Mouse (Mus musculus) small intestine, adult 10 weeks (tissue): ENCODE data around the gene Nrn1l. TPM values are rescaled to one million over a fixed set of nuclear protein-coding genes. Genes with fewer than 3 reads are reported as not detected.

Source experiments
- polyA plus RNA-seq: library from polyadenylated mRNA; stranded (reverse); fragments of 350-450 nt; fragmentation: Illumina TruSeq; extraction: RNeasy Lipid Tissue Mini Kit (QIAGEN cat#74804); gene quantifications from one replicate; pipeline ENCODE4 v1.2.3, GENCODE M21; 2014; ENCODE audit warnings: low replicate concordance

The Nrn1l gene
- not detected for polyA plus RNA-seq

DNA sequence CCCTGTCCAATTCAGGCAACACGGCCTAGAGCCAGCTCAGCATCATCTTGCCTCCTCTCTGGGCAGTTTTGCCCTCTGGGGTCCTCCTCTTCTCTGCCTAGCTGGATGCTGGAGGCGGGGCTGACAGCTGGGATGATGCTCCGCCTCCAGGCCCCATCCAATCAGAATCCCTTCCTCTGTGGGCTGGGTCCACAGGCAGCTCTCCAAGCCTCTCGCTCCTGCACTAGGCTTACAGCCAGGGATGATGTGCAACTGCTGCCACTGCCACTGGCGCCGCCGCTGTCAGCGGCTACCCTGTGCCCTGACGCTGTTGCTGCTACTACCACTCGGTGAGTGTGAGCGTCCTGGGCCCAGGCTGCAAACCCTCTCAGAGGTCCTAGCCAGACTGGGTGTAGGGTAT is at the start of gene Nrn1l:
Nrn1l (plus strand) TSS at position 229 of the 400 bp plus-strand sequence.

DNA sequence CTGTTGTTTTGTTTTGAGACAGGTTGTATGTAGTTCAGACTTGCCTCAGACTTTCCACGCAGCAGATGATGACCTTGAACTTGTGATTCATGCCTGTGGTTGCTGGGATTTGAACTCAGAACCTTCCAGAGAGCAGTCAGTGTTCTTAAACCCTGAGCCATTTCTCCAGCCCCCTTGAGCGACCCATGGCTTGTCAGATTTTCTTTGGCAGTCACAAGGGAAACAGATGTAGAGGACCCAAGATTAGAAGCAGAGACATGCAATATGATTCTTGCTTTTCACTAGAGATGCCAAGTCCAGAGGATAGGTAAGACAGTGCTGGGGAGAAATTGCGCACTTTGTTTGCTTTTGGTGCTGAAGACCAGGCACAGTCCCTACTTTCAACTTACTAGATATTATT is 40.2 kb upstream of the Nrn1l start, which contains the start of gene Cenpt:
Cenpt (minus strand) TSS at position 101 of the 400 bp plus-strand sequence.

DNA sequence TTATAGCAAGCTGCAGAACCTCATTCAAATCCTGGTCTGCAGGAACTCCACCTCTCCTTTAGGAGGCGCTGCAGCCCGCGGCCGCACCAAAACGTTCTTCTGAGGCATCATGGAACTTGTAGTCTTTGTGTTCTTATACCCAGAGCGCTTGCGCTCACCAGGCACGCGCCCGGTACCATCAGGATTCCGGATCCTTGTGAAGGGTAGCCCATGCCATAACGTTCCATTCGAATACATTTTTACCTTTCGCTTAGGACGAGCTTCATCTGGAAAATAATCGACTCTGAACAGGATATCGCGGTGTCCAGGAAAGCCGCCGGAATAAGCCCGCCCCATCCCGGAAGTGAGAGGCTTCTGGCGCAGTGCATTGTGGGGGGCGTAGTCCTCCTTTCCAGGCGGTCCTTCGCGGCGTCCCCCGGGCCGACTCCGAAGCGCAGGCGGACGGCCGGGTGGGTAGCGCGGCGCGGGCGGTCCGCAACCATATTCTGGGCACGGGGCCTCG is 38.6 kb upstream of the Nrn1l start, which contains the start of gene Thap11:
Thap11 (plus strand) TSS at position 418 of the 502 bp plus-strand sequence.

DNA sequence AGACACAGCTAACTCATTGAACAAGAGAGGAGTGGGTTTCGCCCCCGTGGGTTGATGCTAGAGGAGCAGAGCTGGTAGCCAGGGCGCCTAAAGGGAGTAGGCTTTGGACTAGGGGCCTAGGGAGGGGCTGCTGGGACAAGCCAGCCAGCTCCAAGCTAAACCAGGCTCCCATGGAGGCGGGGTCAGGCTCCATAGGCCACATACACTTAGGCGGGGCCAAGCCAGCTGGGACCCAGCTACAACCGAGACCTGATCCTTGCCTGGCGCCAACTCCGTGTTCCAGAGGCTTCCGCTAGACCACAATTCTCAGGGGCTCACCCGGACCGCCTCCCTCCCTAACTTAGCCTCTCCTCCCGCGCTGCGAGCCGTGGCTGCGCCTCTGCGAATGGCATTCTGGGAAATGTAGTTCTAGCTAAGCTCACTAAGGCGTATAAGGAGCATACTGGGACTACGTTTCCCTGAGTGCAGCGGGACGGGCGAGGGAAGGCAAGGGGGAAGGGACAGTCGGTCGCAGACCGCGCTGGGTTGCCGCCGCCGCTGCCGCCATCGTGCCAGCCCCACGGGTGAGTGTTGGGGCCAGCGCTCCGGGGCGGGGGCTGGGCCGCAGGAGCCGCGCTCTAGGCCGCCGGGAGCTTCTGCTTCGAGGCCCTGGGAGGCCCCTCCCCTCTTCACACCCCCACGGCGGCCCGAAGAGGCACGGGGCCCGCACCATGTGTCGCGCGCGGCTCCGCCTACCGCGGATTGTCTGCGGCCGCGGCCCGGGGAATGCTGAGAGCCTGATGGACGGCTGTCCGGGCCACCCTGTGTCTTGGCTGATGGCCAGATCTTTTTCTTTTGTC is 33.0 kb upstream of the Nrn1l start, which contains the start of gene Nutf2:
Nutf2 (plus strand) TSS at position 438 of the 839 bp plus-strand sequence.

DNA sequence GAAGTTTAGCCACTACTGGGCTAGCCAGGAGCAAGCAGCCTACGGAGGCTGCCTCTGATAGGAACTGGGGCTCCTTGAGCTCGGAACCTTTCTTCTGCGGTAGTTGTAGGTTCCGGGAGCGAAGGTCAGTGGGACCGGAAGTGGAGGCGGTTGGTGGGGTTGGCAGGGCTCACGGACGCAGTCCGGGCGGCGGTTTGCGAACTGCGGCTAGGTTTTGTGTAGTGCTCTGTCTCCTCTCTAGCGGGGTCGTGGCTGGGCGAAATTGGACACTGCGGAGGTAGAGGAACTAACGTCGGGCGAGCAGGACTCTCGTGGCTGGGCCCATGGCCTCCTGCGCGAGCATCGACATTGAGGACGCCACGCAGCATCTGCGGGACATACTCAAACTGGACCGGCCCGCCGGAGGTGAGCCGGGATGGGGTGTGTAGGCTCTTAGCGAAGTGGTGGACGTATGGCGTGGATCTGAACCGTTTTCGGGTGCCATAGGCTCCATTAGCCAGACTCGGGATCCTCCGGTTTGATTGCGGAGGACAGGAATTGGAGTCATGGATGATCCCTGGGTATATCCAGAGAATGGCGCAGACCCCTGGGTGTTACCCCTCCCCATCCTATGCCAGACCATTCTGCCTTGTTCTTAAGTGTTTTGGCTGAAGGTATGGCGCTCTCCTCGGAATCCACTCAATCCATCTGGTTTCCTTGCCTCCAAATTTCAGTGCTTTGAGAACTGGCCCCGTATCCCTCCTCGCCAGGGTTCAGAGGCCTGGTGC is 12.4 kb upstream of the Nrn1l start, which contains the start of gene Edc4:
Edc4 (plus strand) TSS at position 128 of the 767 bp plus-strand sequence.

DNA sequence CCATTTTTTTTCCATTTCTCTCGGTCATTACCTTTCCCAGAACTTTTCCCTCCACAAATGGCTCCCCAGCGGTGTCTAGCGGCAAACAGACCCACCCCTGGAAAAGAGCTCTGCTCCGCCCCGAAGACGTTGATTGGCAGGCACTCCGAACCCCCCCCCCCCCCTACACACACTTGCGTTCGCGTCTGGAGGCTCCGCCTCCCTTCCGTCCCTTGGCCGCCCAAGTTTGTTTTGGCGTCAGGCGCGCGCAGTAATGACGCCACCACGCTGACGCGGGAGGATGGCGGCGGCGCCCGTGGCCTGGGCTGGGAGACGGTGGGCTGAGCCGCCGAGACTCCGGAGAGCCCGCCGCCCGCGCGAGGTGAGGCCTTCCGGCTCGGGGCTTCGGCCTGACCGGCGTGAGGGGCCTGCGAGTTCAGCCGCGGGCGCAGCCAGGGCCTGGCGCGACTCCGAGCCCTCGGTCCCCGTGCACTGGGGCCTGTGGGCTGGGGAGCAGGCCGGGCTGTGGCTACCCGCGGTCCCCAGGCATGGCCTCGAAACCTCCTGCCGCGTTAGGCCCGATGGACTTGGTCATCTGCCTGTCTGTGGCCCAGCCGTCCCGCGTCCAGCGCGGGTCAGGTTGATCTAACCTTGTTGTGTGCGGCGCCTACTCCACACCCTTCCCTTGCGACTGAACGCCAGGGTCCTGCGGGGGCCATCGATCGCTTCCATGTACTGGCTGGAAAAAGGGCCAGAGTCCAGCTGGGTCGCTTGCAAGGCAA is 7.0 kb downstream of the Nrn1l start, which contains the start of gene Pskh1:
Pskh1 (plus strand) TSS at position 262 of the 761 bp plus-strand sequence.

DNA sequence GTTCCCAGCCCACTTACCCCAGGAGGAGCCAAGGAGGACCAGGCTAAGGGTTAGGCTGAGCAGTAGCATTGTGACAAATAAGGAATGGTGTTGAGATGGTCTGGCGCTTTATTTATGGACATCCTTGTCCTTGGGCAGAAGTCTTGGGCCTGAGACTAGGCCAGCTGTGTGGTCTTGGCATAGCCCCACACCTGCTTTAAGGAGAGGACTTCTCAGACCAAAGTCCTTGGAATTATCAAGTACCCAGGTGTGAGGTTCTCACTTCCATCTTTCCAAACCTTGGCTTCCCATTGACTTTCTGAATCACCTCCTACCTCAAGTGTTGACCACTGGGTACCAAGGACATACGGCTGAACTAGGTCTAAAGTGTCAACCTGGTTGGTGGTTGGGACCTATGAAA is 40.4 kb downstream of the Nrn1l start, which contains the start of gene Ctrl:
Ctrl (minus strand) TSS at position 101 of the 400 bp plus-strand sequence.

DNA sequence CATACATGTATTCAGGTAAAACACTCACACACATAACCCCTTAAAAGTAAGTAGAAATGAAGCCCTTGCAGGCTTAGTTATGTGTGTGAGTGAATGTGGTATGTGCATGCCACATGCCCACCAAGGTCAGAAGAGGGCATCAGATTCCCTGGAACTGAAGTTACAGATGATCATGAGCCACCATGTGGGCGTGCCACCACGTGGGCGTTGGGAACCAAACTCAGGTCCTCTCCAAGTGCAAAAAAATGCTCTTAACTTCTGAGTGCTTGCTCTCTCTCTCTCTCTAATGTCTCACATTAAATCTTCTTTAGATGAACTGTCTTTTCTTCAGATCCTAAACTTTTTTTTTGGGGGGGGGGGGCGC is 44.9 kb downstream of the Nrn1l start, which contains the start of gene Psmb10:
Psmb10 (minus strand) TSS at position 139 of the 364 bp plus-strand sequence.

DNA sequence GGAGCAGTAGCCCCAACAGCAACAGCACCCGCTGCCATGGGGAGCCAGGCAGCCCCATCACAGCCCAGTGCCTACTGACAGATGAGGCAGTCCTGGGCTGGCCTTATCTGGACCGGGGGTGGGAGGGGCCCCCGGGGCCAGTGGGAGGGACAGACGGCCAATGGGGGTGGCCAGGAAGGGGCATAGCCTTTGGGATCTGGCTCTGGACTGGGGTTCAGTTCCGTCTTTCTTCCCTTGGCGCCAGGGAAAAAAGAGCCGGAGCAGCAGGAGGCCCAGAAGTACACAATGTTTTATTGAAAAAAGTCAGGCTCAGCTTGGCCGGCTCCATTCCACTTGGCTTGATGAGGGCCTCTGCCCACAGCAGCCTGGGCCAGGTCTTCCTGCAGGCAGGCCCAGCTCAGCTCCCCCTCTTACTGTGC is 50.0 kb downstream of the Nrn1l start, which contains the start of gene Lcat:
Lcat (minus strand) TSS at position 62 of the 419 bp plus-strand sequence.

Other genes starting within 250 kb of the Nrn1l start
- 0.30 TPM for gene Carmil2, start 207.3 kb upstream of the Nrn1l start, polyA plus RNA-seq
- 0.85 TPM for gene Acd, start 192.5 kb upstream of the Nrn1l start, polyA plus RNA-seq
- not detected for gene Pard6a, start 192.4 kb upstream of the Nrn1l start, polyA plus RNA-seq
- not detected for gene 4933405L10Rik, start 185.9 kb upstream of the Nrn1l start, polyA plus RNA-seq
- gene Enkd1, start 185.4 kb upstream of the Nrn1l start, polyA plus RNA-seq, result not detected
- gene Gfod2, start 134.9 kb upstream of the Nrn1l start, polyA plus RNA-seq, result 0.22 TPM
- 3.2 TPM for gene Ranbp10, start 66.2 kb upstream of the Nrn1l start, polyA plus RNA-seq
- gene Tsnaxip1, start 65.8 kb upstream of the Nrn1l start, polyA plus RNA-seq, result not detected
- 1.1 TPM for gene Cenpt, start 40.3 kb upstream of the Nrn1l start, polyA plus RNA-seq
- 4.3 TPM for gene Thap11, start 38.4 kb upstream of the Nrn1l start, polyA plus RNA-seq
- gene Nutf2, start 33.0 kb upstream of the Nrn1l start, polyA plus RNA-seq, result 40.2 TPM
- 1.5 TPM for gene Edc4, start 12.7 kb upstream of the Nrn1l start, polyA plus RNA-seq
- 0.52 TPM for gene Pskh1, start 6.9 kb downstream of the Nrn1l start, polyA plus RNA-seq
- gene Ctrl, start 40.3 kb downstream of the Nrn1l start, polyA plus RNA-seq, result 24.9 TPM
- 1.7 TPM for gene Psmb10, start 44.9 kb downstream of the Nrn1l start, polyA plus RNA-seq
- gene Lcat, start 49.8 kb downstream of the Nrn1l start, polyA plus RNA-seq, result not detected
- 0.26 TPM for gene Slc12a4, start 72.5 kb downstream of the Nrn1l start, polyA plus RNA-seq
- gene Dpep3, start 85.9 kb downstream of the Nrn1l start, polyA plus RNA-seq, result not detected
- 1.3 TPM for gene Dus2, start 97.8 kb downstream of the Nrn1l start, polyA plus RNA-seq
- not detected for gene Dpep2nb, start 112.4 kb downstream of the Nrn1l start, polyA plus RNA-seq
- gene Ddx28, start 118.3 kb downstream of the Nrn1l start, polyA plus RNA-seq, result 1.4 TPM
- 75.6 TPM for gene Nfatc3, start 165.3 kb downstream of the Nrn1l start, polyA plus RNA-seq
- gene Esrp2, start 243.4 kb downstream of the Nrn1l start, polyA plus RNA-seq, result 5.4 TPM